Mouse (Mus musculus): ENCODE data around the gene Kdsr. TPM values are rescaled to one million over a fixed set of nuclear protein-coding genes. Genes with fewer than 3 reads are reported as not detected.

Gene Kdsr
- polyA plus RNA-seq, 1 experiment from 2014 or later = 10.8 TPM

GRCm38 (mm10) chr1:106694316-106694715, 65.2 kb downstream of the Kdsr start:
- Histone ChIP-seq H3K4me2 (replicated peaks; ENCODE audit: low read depth) (no peak overlapping the region), H3K27ac (ENCODE audit: low read depth, low read length) (no peak overlapping the region), H3K4me1 (replicated peaks; ENCODE audit: control insufficient read depth, insufficient read depth, low read length) (no peaks in the 10 kb centered on the region), H3K4me3 (ENCODE audit: low read depth, low read length) (no peak overlapping the region), H3K27me3 (replicated peaks; ENCODE audit: control insufficient read depth, insufficient read depth, low read length) (no peaks in the 10 kb centered on the region), H3K9me3 (ENCODE audit: control insufficient read depth) (no peaks in the 10 kb centered on the region), H3K9ac (ENCODE audit: low read depth, low read length) (no peak overlapping the region), H3K36me3 (ENCODE audit: control insufficient read depth, insufficient read depth) (no peaks in the 10 kb centered on the region)
- no peak for ATAC-seq
- 75% methylated on average over 6 of the region's 6 CpGs for WGBS
- no peak for TF ChIP-seq CTCF (IDR thresholded peaks at IDR 0.05; ENCODE audit: low read depth)

- Histone ChIP-seq H3K27ac (ENCODE audit: low read depth, low read length) (no peak overlapping the region), H3K27me3 (replicated peaks; ENCODE audit: control insufficient read depth, insufficient read depth, low read length) (no peaks in the 10 kb centered on the region), H3K4me3 (ENCODE audit: low read depth, low read length) (no peak overlapping the region), H3K9me3 (ENCODE audit: control insufficient read depth) (no peaks in the 10 kb centered on the region), H3K4me1 (replicated peaks; ENCODE audit: control insufficient read depth, insufficient read depth, low read length) (no peaks in the 10 kb centered on the region), H3K36me3 (ENCODE audit: control insufficient read depth, insufficient read depth) (no peaks in the 10 kb centered on the region), H3K9ac (ENCODE audit: low read depth, low read length) (no peak overlapping the region), H3K4me2 (replicated peaks; ENCODE audit: low read depth) (no peak overlapping the region)
- ATAC-seq = no peak
- no peak for TF ChIP-seq CTCF (IDR thresholded peaks at IDR 0.05; ENCODE audit: low read depth)
Observed at GRCm38 (mm10) chr1:106692599-106692998, 66.9 kb downstream of the Kdsr start.

GRCm38 (mm10) chr1:106690887-106691286, 68.6 kb downstream of the Kdsr start:
- Histone ChIP-seq H3K27ac (ENCODE audit: low read depth, low read length) (no peak overlapping the region), H3K4me1 (replicated peaks; ENCODE audit: control insufficient read depth, insufficient read depth, low read length) (no peaks in the 10 kb centered on the region), H3K36me3 (ENCODE audit: control insufficient read depth, insufficient read depth) (no peaks in the 10 kb centered on the region), H3K4me3 (ENCODE audit: low read depth, low read length) (no peak overlapping the region), H3K9ac (ENCODE audit: low read depth, low read length) (no peak overlapping the region), H3K27me3 (replicated peaks; ENCODE audit: control insufficient read depth, insufficient read depth, low read length) (no peaks in the 10 kb centered on the region), H3K4me2 (replicated peaks; ENCODE audit: low read depth) (no peak overlapping the region), H3K9me3 (ENCODE audit: control insufficient read depth) (no peaks in the 10 kb centered on the region)
- no peak for ATAC-seq
- 79% methylated on average over 6 of the region's 6 CpGs for WGBS
- no peak for TF ChIP-seq CTCF (IDR thresholded peaks at IDR 0.05; ENCODE audit: low read depth)

GRCm38 (mm10) chr1:106688161-106688516, 71.4 kb downstream of the Kdsr start:
- Histone ChIP-seq H3K9ac (ENCODE audit: low read depth, low read length) (no peak overlapping the region), H3K4me3 (ENCODE audit: low read depth, low read length) (no peak overlapping the region), H3K4me1 (replicated peaks; ENCODE audit: control insufficient read depth, insufficient read depth, low read length) (no peaks in the 10 kb centered on the region), H3K9me3 (ENCODE audit: control insufficient read depth) (no peaks in the 10 kb centered on the region), H3K27ac (ENCODE audit: low read depth, low read length) (no peak overlapping the region), H3K27me3 (replicated peaks; ENCODE audit: control insufficient read depth, insufficient read depth, low read length) (no peaks in the 10 kb centered on the region), H3K36me3 (ENCODE audit: control insufficient read depth, insufficient read depth) (no peaks in the 10 kb centered on the region), H3K4me2 (replicated peaks; ENCODE audit: low read depth) (no peak overlapping the region)
- 81% methylated on average over 5 of the region's 5 CpGs for WGBS
- no peak for ATAC-seq
- no peak for TF ChIP-seq CTCF (IDR thresholded peaks at IDR 0.05; ENCODE audit: low read depth)

- no peak for ATAC-seq
- Histone ChIP-seq H3K9me3 (ENCODE audit: control insufficient read depth) (no peaks in the 10 kb centered on the region), H3K9ac (ENCODE audit: low read depth, low read length) (no peak overlapping the region), H3K4me3 (ENCODE audit: low read depth, low read length) (no peak overlapping the region), H3K4me2 (replicated peaks; ENCODE audit: low read depth) (no peak overlapping the region), H3K27me3 (replicated peaks; ENCODE audit: control insufficient read depth, insufficient read depth, low read length) (no peaks in the 10 kb centered on the region), H3K36me3 (ENCODE audit: control insufficient read depth, insufficient read depth) (no peaks in the 10 kb centered on the region), H3K27ac (ENCODE audit: low read depth, low read length) (no peak overlapping the region), H3K4me1 (replicated peaks; ENCODE audit: control insufficient read depth, insufficient read depth, low read length) (no peaks in the 10 kb centered on the region)
- no peak for TF ChIP-seq CTCF (IDR thresholded peaks at IDR 0.05; ENCODE audit: low read depth)
- 86% methylated on average over 18 of the region's 18 CpGs for WGBS
Observed at GRCm38 (mm10) chr1:106687435-106688160, 71.9 kb downstream of the Kdsr start.

- ATAC-seq = no peak
- no peaks in the 10 kb centered on the region for H3K9me3 ChIP-seq (ENCODE audit: control insufficient read depth)
- no peak overlapping the region for H3K4me3 ChIP-seq (ENCODE audit: low read depth, low read length)
- whole genome bisulfite sequencing = 76% methylated on average over 2 of the region's 2 CpGs
- no peaks in the 10 kb centered on the region for H3K27me3 ChIP-seq (replicated peaks; ENCODE audit: control insufficient read depth, insufficient read depth, low read length)
- H3K9ac ChIP-seq (ENCODE audit: low read depth, low read length) = no peak overlapping the region
- H3K27ac ChIP-seq (ENCODE audit: low read depth, low read length) = no peak overlapping the region
- no peaks in the 10 kb centered on the region for H3K4me1 ChIP-seq (replicated peaks; ENCODE audit: control insufficient read depth, insufficient read depth, low read length)
- H3K36me3 ChIP-seq (ENCODE audit: control insufficient read depth, insufficient read depth) = no peaks in the 10 kb centered on the region
- TF ChIP-seq CTCF (IDR thresholded peaks at IDR 0.05; ENCODE audit: low read depth) = no peak
- no peak overlapping the region for H3K4me2 ChIP-seq (replicated peaks; ENCODE audit: low read depth)
Observed at GRCm38 (mm10) chr1:106685702-106686101, 73.8 kb downstream of the Kdsr start.

- 72% methylated on average over 3 of the region's 3 CpGs for WGBS
- Histone ChIP-seq H3K4me1 (replicated peaks; ENCODE audit: control insufficient read depth, insufficient read depth, low read length) (no peaks in the 10 kb centered on the region), H3K9me3 (ENCODE audit: control insufficient read depth) (no peaks in the 10 kb centered on the region), H3K27ac (ENCODE audit: low read depth, low read length) (no peak overlapping the region), H3K4me3 (ENCODE audit: low read depth, low read length) (no peak overlapping the region), H3K4me2 (replicated peaks; ENCODE audit: low read depth) (no peak overlapping the region), H3K9ac (ENCODE audit: low read depth, low read length) (no peak overlapping the region), H3K27me3 (replicated peaks; ENCODE audit: control insufficient read depth, insufficient read depth, low read length) (no peaks in the 10 kb centered on the region), H3K36me3 (ENCODE audit: control insufficient read depth, insufficient read depth) (no peaks in the 10 kb centered on the region)
- TF ChIP-seq CTCF (IDR thresholded peaks at IDR 0.05; ENCODE audit: low read depth) = no peak
- no peak for ATAC-seq
Observed at GRCm38 (mm10) chr1:106684546-106684945, 75.0 kb downstream of the Kdsr start.

All from intestine, postnatal 0 days (tissue).